Mouse (Mus musculus) adipose tissue, adult 10 weeks (tissue): ENCODE data around the gene Zfp879. TPM values are rescaled to one million over a fixed set of nuclear protein-coding genes. Genes with fewer than 3 reads are reported as not detected.

Source experiments
- polyA plus RNA-seq: library from polyadenylated mRNA; stranded (reverse); fragments of 350-450 nt; fragmentation: Illumina TruSeq; extraction: RNeasy Lipid Tissue Mini Kit (QIAGEN cat#74804); gene quantifications from one replicate; pipeline ENCODE4 v1.2.3, GENCODE M21; 2014; ENCODE audit warnings: low read depth, low replicate concordance

Gene Zfp879
- polyA plus RNA-seq, result 0.88 TPM

DNA sequence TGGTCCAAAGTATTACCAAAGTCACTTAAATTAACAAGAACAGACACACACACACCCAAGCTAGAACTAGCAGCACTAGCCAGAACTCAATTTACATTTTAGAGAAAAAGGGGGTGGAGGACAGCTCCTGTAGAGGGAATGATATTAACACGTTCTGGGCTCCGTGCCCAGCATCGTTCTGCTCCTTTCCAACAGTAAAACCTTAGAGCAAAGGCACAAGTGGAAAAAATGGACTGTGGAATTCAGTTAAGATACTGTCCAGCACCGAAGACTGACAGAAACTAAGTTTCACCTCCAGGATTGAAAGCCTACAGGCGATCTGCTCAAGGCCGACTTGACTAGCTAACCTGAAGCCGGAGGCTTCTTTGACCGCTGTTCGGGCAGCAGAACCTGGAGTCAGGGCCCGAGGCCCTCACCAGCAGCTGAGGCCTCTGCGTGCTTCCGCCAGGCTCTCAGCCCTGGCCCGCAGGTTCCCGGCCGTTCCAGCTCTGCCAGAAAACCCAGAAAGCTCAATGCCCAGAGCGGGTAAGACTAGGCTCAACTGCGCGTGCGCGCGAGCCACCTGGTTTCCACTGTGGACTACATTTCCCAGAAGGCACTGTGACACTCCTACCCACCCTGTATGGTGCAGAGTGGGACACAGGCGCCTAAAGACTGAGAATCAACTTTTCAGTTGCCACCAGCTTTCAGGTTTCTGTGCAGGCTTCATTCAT, at the start of gene Zfp879:
Gene Zfp879 (minus strand): TSS at position 530 of the 713 bp plus-strand sequence.

DNA sequence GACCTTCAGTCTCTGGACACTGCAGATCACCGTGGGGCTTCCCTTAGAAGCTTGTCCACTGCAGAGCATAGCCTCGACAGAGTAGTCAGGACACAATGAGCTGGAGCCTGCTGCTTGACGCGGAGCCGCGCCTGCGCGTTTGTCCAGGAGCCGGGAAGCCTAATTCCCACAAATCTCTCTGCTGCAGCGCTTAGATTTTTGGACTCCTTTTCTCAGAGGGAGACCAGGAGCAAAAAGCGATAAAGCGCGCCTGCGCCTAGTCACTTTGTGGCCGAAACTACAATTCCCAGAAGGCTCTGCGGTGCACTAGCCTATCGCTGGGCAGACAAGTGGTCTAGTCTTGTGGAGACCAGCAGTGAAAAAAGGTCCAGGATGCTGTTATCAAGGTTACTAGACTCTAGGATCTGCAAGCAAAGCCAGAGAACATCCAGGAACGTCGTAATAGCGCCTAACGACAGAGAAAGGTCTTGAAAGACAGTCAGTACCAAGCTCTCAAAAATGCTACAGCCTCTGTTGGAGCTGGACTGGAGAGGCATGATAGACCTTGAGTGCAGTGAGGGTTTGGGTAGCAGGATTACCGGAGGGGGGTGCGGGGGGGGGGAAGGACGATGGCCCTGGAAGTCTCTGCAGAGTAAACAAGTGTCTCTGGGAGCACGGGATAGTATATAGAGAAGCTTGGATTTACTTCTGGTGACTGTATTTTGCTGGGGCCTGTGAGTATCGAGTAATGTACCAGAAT, 46.2 kb upstream of the Zfp879 start, which contains the start of gene Zfp454:
Gene Zfp454 (minus strand): TSS at position 262 of the 739 bp plus-strand sequence.

DNA sequence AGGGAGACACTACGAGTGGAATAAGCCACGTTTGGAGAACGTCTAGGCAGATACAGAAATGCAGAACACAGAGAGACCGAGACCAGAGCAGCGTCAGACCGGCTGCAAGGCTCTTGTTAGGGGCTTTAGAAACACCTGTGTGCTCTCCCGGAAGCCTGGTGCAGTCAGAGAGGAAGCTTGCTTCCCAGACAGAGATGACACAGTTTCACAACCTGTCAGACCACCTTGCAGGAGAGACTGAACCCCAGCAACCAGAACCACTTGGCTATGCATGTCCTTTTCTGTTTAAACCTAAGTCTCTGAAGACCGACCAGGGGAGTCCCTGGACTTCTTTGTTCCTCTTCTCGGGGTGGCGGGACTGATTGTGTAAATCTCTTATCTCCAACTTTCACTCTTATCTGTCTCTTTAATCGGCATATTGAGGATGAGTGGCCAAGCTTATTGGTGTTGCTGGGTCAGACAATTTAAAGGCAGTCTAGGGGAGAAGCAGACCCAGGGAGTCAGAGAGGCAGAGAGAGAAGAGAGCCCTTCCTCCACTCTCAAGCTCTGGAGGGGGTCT, 8.9 kb upstream of the Zfp879 start, which contains the start of gene Grm6:
Gene Grm6 (plus strand): TSS at position 509 of the 559 bp plus-strand sequence.

GRCm38 (mm10) chr11:50827010-50827953, 14.1 kb downstream of the Zfp879 start, which contains the start of gene Zfp354c:
Gene Zfp354c (minus strand): TSS chr11:50827724.

Other genes starting within 250 kb of the Zfp879 start
- 28.6 TPM for gene Adamts2, start 239.5 kb downstream of the Zfp879 start, polyA plus RNA-seq
- 3.2 TPM for gene Zfp354c, start 13.8 kb downstream of the Zfp879 start, polyA plus RNA-seq
- not detected for gene Grm6, start 9.1 kb upstream of the Zfp879 start, polyA plus RNA-seq
- 1.6 TPM for gene Zfp454, start 46.1 kb upstream of the Zfp879 start, polyA plus RNA-seq
- 8.2 TPM for gene Zfp2, start 74.6 kb upstream of the Zfp879 start, polyA plus RNA-seq
- 2.2 TPM for gene Zfp354b, start 90.1 kb upstream of the Zfp879 start, polyA plus RNA-seq
- 1.5 TPM for gene 4933414I15Rik, start 102.2 kb upstream of the Zfp879 start, polyA plus RNA-seq
- not detected for gene Prop1, start 112.2 kb upstream of the Zfp879 start, polyA plus RNA-seq
- gene Olfr1378, start 125.0 kb upstream of the Zfp879 start, polyA plus RNA-seq, result not detected
- gene Olfr1377, start 140.4 kb upstream of the Zfp879 start, polyA plus RNA-seq, result not detected
- not detected for gene Olfr51, start 162.0 kb upstream of the Zfp879 start, polyA plus RNA-seq
- not detected for gene Olfr54, start 172.7 kb upstream of the Zfp879 start, polyA plus RNA-seq
- gene Olfr1375, start 206.6 kb upstream of the Zfp879 start, polyA plus RNA-seq, result not detected
- gene Zfp354a, start 217.7 kb upstream of the Zfp879 start, polyA plus RNA-seq, result 3.1 TPM